Mouse (Mus musculus) hematopoietic stem cell, adult 5-6 weeks (primary cell): Measurements from ENCODE around the gene Hist1h2ap. TPM values are rescaled to one million over a fixed set of nuclear protein-coding genes. Genes with fewer than 3 reads are reported as not detected.
"Not testable (repeated sequence)": the region's sequence is repeated elsewhere in the genome, so short reads cannot be mapped to it uniquely, and the experiment has no call there.

Experiments
- ATAC-seq, 2 experiments: fragments of 125-278 bp in 1 of 2; replicated peaks in 1 of 2; 2 replicates each; pipeline ENCODE4 v1.8.0; 2016 to 2017; ENCODE audit warnings: inconsistent platforms in 2 of 2, mild to moderate bottlenecking in 2 of 2, moderate number of reproducible peaks in 2 of 2, low read depth in 1 of 2, moderate TSS enrichment in 1 of 2; ENCODE audit not compliant: low FRiP score in 2 of 2, poor library complexity in 2 of 2, severe bottlenecking in 2 of 2, insufficient read depth in 1 of 2, low TSS enrichment in 1 of 2
- total RNA-seq: library from RNA; stranded (forward); fragments of 172-1452, 232-1000 nt; gene quantifications from 2 replicates; pipeline ENCODE4 v1.2.3, GENCODE M21; 2017

Gene Hist1h2ap
- total RNA-seq: 2,322 and 2,497 TPM in 2 replicates

DNA sequence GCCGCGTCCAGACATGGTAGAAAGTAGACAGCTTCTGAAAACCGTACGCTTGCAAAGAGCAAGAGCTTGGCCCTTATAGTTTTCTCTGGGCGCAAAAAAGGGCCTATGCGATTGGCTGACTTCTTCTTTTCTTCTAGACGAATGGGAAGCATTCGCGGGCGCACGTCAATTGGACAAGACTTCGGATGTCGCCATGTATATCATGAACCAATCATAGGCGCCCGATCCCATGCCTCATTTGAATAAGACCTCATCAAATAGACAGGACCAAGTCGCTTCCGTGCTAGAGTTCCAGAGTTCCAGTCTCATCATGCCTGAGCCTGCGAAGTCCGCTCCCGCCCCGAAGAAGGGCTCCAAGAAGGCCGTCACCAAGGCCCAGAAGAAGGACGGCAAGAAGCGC, at the start of gene Hist1h2ap, which contains the start of gene Hist1h2br:
Gene Hist1h2ap (minus strand): TSS at position 47 of the 400 bp plus-strand sequence.
Gene Hist1h2br (plus strand): TSS at position 283 of the 400 bp plus-strand sequence.
- peak; percentile 84 to 88 for ATAC-seq

DNA sequence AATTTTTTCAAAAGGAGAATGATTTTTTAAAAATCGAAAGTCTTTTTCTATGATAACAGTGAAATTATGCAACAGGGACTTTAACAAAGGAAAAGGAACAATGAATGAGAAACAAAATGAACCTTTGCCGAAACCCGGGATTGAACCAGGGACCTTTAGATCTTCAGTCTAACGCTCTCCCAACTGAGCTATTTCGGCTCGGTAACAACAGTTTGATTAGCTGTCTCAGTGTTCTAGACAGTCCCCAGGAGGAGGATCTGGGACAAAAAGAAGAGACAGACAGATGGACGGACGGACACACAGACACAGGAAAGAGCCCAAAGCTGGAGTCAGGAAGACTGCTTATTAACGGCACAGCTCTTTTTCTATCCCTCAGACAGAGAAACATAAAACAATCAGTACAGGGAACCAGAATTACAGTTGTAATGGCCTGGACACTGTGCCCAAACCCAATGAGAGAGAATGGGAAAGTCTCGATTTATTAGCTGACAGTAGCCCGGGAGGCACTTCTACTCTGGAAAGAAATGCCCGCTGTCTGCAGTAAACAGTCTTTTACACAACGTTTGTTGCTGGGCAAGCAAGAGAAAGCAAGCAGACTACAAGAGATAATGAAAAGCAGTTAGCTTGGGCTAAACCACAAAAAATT, 49.6 kb upstream of the Hist1h2ap start:
- peak; percentile 38 to 52; a peak in 3 of 4 replicates for ATAC-seq

DNA sequence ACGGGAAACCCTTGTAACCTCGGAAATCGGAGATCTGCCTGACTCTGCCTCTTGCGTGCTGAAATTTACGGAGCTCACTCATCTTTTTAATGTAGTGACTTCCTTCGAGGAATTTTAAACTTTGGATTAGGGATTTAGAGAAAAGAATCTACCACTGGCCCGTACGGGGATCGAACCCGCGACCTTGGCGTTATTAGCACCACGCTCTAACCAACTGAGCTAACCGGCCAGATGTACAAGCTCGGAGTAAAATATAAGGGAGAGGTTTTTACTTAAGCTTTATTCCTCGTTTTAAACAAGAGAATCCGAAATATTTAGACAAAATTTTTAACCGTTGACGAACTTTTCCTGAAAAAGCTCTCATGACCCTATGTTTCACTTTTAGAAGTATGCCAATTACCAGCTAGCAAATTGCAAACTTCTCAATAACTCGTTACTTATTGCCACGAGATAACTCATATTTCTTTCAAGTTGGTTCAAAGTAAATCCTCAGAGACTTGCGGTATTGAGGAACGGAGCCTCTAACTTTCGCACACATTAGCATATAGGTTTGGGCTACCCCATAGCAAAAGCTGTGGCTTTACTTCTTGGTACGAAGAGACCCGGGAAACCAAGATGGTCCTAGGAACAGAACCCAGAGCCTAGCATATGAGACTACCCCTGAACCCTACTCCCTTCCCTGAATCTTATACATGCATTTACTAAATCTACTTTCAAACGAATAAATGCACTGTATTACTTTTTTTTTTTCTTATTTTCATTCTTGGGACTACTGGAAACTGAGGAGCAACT, 48.8 kb upstream of the Hist1h2ap start:
- ATAC-seq: peak in 1 of 2 experiments; percentile 29; a peak in 1 of 4 replicates

DNA sequence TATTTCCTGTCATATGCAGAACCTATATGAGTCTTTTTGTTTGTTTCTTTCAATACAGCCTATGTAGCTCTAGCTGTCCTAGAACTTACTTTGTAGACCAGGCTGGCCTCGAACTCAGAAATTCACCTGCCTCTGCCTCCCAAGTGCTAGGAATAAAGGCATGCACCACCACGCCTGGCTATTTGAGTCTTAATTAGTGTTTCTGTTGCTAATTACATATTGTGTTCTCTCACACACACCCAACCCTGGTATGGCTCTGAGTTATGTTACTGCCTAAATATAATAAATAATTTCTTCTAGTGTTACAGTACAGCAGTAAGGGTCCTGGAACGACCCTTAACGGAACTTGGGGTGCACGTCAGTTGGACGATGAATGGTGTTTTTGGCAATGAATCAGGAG, 47.4 kb upstream of the Hist1h2ap start:
- no peak for ATAC-seq

DNA sequence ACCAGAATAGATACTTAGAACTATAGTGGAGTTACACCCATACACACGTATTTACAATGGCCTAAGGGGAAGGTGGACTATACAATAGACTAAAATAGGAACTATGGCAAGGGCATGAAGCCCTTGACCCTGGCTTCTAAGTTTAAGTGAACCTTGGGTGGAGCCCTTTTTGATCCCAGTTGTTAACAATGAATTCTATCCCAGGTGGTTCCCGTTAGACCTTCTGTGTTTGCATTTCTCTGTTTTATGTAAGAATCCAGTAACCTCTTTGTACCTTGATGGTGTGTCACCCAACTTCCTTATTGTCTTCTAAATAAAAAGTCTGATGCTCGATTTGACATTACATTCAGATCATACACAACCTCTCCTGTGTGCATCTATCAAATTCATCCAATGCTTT, 32.2 kb upstream of the Hist1h2ap start:
- not testable (repeated sequence) for ATAC-seq

DNA sequence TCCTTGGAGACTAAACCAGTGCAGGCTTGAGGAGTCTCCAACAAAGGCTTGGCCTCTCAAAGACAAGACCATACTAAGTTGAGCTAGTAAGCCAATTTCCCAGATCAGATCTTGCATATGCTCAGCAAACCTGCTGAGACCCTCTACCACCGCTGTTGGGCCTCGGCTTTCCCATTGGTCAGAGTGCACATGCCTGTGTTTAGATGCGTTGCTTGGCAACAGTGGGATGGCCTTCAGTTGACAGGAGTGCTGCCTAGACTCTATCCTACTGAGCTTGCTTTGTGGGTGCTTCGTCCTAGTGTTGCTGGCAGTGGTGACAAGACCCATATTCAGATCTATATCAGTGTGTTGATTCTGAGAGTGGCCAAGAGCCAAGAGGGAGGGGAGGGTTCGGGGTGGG, 28.3 kb upstream of the Hist1h2ap start:
- no peak for ATAC-seq

DNA sequence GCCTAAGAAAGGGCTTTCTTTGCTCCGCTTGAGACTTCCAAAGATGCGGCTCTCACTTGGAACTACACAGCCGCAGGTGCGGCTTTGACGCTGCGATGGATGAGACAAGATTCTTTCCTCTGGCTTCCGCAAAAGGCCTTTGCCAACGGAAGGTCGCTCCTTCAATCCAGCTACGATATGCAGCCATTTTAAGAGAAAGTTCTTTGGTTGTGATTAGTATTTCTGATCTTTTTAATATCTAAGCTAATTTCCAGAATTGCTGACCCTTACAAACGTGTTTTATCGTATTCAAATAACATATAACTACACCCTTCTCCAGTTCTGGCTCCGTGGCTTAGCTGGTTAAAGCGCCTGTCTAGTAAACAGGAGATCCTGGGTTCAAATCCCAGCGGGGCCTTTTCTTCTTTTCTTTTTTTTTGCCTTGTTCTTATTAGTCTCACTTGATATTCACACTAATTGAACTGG, 22.4 kb upstream of the Hist1h2ap start:
- no peak for ATAC-seq

DNA sequence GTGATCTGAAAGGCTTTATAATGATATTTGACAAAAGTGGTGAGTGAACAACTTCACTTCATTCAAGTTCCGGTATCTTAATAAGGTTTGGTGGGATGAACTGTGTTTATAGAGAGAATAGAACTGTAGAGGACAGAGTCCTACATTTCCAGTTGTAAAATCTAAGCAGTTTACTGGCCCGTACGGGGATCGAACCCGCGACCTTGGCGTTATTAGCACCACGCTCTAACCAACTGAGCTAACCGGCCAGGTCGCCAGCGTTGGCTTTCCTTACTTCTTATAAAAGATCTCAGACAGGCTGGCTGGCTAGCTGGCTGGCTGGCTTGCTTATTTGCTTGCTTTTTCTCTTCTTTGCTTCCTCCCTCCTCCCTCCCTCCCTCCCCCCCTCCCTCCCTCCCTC, 21.8 kb upstream of the Hist1h2ap start:
- peak in 1 of 2 experiments; percentile 37; a peak in 1 of 4 replicates for ATAC-seq

DNA sequence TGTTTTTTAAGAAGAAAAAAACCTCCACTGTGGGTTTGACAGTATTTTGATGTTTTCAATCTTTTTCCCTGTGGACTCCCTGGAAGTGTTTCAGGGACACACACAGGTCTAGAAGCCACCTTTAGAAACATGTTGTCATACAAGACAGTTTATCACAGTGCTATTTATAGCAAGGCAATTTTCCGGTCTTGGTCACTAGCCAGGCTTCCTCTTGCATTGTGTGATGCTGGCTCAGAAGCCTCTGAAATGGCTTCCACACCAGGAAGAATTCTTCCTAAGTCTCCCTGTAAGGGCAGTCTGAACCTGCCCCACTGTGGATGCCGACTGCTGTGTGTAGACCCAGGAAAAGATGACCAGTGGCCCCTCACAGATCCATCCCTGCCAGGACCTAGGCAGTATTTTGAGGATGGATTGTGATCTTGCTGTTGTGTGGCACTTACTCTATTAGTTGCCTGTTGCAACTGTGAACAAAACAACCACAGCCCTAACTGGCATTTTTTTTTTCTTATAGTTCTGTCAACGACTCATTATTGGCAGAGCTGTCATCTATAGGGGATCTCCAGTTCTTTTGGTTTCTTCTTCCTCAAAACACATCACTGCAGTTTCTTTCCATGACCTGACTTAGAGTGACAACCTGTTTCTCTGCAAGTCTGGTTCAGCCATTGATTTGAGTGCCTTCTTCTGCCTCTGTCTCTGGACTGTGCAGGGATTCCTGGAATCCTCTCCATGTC, 19.1 kb upstream of the Hist1h2ap start:
- ATAC-seq: peak; percentile 49 to 63; a peak in 3 of 4 replicates

DNA sequence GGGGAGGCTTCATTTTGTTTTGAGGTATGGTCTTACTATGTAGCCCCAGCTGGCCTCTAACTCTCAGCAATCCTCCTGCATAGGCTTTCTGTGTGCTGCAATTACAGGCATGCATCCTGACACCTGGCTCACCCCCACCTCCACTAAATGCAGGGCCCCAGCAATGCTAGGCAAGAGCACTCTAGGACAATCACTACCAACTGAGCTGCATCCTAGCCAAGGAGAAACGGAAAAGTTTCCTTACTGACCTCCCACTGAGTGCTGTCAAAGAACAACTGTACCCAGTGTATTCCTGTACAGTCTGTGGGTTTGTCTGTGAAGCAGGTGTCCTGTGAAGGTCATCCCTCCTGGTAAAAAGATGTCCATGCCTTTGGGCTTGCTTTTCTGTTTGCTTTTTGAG, 17.4 kb upstream of the Hist1h2ap start:
- ATAC-seq: not testable (repeated sequence)

DNA sequence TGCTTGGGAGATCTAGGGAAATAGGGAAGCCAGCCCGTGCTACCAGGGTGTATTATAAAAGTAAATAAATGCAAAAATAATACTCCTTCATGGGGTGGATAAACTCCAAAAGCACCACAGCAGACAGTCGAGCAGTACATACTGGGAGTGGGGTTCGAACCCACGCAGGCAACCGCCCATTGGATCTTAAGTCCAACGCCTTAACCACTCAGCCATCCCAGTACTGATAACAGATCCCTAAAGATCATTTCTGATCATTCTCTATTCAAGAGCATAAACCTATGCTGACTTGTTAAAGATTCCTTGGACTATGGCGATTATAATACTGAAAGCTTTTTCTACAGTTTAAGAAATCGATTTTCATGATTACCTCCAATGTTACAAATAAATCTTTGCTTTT, 14.6 kb upstream of the Hist1h2ap start:
- ATAC-seq: no peak

DNA sequence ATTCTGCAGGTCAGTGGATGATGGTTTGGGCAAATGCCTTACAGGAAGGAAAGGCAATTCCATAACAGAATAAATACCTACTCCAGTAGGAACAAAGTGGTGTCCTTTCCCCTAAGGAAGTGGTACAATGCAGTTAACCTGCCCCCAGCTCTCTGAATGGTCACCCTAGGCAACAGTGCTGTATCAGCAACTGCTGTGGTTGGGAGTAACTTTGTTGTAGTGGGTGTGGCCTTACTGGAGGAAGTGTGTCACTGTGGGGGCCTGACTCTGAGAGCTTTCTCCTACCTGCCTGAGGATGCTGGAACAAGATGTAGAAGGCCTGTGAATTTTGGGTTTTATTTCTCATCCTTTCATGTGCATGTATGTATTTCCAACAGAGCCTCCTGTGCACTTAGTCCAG, 13.0 kb upstream of the Hist1h2ap start:
- ATAC-seq: peak; percentile 89 to 91; a peak in 3 of 4 replicates

DNA sequence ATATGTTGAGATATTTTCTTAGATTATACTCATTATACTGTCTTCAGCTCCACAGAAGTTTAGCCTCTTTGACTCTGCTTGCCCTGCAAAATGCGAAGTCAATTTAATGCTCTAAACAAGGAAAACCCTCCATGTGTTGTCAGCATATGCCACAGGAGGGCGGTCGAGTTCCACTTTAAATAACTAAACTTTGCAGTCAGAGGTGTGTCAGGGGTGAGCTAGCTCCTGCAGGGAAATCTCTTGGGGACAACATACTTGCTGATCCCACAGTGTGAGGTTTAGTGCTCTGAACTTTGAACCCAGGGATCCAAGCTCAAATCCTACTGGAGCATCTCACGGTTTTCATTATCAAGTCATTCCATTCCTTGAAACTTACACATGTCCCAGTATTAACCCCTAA, 7.2 kb upstream of the Hist1h2ap start:
- ATAC-seq: peak; percentile 90 to 97

DNA sequence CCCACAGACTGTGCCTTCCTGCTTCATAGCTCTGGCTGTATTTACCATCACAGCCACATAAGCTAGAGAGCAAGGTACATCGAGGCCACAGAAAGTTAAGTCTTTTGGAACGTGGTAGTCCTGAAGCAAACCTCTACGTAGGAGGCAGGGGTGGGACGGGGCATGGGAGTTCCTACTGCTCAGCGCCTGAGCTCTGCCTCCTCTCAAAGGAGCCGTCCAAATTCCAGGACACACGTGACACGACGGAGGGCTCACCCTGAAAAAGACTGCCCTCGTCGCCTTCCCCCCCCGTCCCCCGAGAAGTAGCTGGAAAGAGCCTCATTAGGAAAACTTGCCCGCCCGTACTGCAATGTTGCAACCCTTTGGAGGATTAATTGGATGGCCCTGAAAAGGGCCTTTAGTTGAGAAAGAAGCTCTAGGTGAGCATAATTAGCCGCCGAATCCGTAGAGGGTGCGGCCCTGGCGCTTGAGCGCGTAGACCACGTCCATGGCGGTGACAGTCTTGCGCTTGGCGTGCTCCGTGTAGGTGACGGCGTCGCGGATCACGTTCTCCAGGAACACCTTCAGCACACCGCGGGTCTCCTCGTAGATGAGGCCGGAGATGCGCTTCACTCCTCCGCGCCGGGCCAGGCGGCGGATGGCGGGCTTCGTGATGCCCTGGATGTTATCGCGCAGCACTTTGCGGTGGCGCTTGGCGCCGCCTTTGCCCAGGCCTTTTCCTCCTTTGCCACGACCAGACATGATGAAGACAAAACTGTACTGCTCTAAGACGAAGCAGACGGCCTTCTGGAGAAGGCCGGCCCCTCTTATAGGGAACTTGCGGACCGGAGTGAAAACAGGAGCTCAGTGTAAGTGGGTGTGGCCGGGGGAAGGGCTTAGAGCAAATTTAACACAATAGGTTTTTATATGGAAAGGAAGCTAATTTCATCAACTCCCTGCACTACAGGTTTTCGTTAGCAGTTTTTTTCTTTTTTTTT, 1.6 kb downstream of the Hist1h2ap start, which contains the start of gene Hist1h4n:
Gene Hist1h4n (minus strand): TSS at position 779 of the 977 bp plus-strand sequence.
- peak; percentile 58 to 59 for ATAC-seq

DNA sequence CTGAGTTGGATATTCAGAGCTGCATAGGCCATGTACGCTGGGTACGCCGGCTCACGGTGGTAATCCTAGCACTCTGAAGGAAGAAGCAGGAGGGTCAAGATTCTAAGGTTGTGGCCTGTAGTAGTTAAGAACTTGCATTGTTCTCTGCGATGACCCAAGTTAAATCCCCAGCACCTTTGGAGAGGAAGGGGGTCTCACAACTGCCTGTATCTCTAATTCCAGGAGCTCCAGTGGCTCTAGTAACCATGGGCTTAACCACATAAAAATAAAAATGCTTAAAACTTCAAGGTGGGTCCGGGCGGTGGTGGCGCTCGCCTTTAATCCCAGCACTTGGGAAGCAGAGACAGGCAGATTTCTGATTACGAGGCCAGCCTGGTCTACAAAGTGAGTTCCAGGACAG, 3.0 kb downstream of the Hist1h2ap start:
- ATAC-seq: no peak

DNA sequence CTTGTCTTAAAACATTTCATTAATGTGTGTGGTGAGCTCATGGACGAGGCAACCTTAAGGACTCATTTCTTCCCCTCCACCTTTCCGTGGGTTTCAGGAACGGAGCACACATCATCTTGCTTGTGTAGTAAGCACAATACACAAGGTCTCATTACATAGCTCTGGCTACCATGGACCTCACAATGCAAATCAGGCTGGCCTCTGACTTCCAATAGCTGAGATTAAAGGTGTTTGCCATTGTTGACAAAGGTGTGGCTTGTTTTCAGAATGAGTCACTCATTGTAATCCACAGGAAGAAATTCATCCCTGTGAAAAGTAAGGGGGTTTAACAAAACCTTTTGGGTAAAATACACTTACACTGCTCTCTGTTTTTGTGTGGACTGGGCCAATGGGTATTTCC, 4.8 kb downstream of the Hist1h2ap start:
- ATAC-seq: no peak
